Mouse (Mus musculus): ENCODE measurements around the gene Hps5. TPM values are rescaled to one million over a fixed set of nuclear protein-coding genes. Genes with fewer than 3 reads are reported as not detected.
"Not testable (repeated sequence)": the region's sequence is repeated elsewhere in the genome, so short reads cannot be mapped to it uniquely, and the experiment has no call there.

Hps5 gene
- polyA plus RNA-seq, 1 experiment: 0.09 TPM

DNA sequence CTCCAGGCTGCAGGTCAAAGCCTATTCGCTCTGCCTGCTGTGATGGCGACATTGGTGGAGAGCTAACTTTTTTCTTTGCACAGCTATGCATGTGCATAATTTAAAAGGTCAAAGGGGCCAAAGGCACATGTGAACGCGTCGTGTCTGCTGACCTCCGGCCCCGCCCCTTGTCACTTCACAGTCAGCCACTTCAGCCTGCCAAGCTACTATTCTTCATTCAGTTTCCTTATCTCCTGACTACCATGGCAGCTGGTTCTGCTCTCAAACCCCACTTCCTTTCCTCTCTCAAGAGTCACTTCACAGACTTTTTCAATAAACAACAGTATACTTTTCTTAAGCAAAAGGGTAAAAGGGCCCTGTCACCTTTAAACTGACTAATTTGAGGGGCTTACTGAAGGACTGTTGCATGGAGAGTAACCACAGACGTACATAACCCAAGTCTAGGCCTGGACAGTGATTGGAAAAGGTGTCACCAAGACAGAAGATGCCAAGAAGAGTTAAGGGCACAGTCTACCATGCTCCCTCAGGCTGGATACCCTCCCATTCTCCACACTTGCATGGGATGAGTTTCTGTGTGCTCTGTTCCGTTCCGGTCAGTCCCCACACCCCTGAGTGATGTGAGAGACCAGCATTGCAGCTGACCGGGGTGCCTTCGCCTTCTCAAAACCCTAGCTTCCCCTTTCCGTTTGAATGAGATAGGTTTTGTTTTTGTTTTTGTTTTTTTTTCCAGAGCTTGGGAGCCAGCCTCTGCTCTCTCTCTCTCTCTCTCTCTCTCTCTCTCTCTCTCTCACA, 35.1 kb upstream of the Hps5 start:
- Histone ChIP-seq H3K9me3 (ENCODE audit: control insufficient read depth, low read length) (no peaks in the 10 kb centered on the region), H3K4me1 (ENCODE audit: control insufficient read depth) (peaks cover 36% of the 10 kb centered on the region), H3K27me3 (ENCODE audit: control insufficient read depth) (no peaks in the 10 kb centered on the region), H3K4me3 (replicated peaks) (no peak overlapping the region), H3K36me3 (ENCODE audit: control insufficient read depth) (no peaks in the 10 kb centered on the region)
- no peak for TF ChIP-seq GATA1 (IDR thresholded peaks at IDR 0.05; ENCODE audit: low read length)
- TF ChIP-seq TAL1 (IDR thresholded peaks at IDR 0.05; ENCODE audit: low read length): no peak

DNA sequence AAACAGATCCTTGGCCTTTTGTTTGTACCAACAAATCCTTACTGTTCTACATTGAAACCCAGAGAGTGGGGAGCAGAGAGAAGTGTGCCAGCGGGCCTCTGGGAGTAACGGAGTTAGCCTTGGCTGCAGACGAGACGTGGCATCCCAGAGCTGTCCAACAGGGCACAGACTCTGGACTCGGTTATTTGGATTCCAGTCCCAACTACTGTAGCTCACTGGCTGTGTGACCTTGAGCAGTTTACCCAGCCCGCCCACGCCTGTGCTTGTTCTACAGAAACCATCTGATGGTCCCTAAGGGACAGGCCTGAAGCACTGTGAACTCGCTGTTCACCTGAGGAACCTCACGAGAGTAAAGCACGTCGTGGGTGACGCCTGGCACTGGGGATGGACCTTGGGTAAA, 34.0 kb upstream of the Hps5 start:
- H3K27me3 ChIP-seq (ENCODE audit: control insufficient read depth): no peaks in the 10 kb centered on the region
- no peaks in the 10 kb centered on the region for H3K9me3 ChIP-seq (ENCODE audit: control insufficient read depth, low read length)
- no peaks in the 10 kb centered on the region for H3K36me3 ChIP-seq (ENCODE audit: control insufficient read depth)
- H3K4me3 ChIP-seq (replicated peaks): no peak overlapping the region
- no peak for TF ChIP-seq GATA1 (IDR thresholded peaks at IDR 0.05; ENCODE audit: low read length)
- no peak for TF ChIP-seq TAL1 (IDR thresholded peaks at IDR 0.05; ENCODE audit: low read length)
- peaks cover 36% of the 10 kb centered on the region for H3K4me1 ChIP-seq (ENCODE audit: control insufficient read depth)

DNA sequence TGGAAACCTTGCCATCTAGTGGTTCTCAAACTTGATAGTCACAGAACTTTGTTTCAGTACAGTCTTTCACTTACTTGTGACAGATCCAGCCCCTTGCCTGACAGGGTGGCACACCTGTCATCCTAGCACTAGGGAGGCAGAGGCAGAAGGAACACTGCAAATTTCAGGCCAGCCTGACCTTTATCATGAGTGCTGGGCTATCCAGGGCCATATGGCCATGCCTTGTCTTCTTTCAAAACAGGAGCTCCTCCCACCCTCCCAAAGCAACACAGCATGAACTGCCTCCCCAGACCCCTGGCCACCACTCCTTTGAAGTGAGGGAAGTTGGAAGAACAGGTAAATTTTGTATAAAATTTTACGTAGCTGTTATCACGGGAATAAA, 31.9 kb upstream of the Hps5 start:
- H3K27me3 ChIP-seq (ENCODE audit: control insufficient read depth): no peaks in the 10 kb centered on the region
- H3K4me1 ChIP-seq (ENCODE audit: control insufficient read depth): peaks cover 22% of the 10 kb centered on the region
- no peak for TF ChIP-seq TAL1 (IDR thresholded peaks at IDR 0.05; ENCODE audit: low read length)
- no peak for TF ChIP-seq GATA1 (IDR thresholded peaks at IDR 0.05; ENCODE audit: low read length)
- H3K9me3 ChIP-seq (ENCODE audit: control insufficient read depth, low read length): no peaks in the 10 kb centered on the region
- H3K4me3 ChIP-seq (replicated peaks): no peak overlapping the region
- peaks cover 15% of the 10 kb centered on the region for H3K36me3 ChIP-seq (ENCODE audit: control insufficient read depth)

DNA sequence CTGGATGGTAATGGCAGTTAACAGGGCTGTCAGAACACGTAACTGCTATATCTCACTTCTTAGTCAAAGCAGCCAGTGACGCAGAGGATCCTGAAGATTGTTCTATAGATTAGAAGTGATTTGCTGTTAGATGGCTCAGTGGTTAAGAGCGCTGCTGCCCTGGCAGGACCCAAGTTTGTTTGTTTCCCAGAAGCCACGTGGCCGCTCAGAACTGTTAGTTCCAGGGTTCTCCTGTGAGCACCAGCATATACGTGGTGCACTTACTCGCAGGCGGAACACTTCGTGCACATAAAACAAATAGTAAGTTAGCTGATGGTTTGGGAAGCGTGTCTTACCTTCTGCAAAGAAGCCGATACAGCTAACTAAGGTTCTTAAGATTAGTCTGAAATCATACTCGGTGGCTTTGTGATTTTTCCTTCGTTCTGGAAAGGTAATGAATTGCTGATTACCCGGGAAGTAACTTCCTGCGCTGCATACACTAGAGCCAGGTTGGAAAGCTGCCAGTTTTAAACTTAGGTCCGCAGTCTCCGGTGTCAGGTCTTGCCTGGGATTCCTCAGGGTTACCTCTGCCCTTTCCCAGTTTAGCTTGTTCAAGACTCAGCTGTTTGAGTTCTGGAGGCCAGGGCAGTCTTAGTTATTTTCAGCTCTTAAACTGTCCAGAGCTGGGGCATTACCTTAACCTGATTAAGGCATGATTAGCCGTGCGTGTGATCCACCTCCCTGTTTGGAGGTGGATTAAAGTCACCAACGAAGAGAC, 31.4 kb upstream of the Hps5 start:
- Histone ChIP-seq H3K9me3 (ENCODE audit: control insufficient read depth, low read length) (no peaks in the 10 kb centered on the region), H3K4me1 (ENCODE audit: control insufficient read depth) (peaks cover 17% of the 10 kb centered on the region), H3K4me3 (replicated peaks) (no peak overlapping the region), H3K36me3 (ENCODE audit: control insufficient read depth) (peaks cover 21% of the 10 kb centered on the region), H3K27me3 (ENCODE audit: control insufficient read depth) (no peaks in the 10 kb centered on the region)
- TF ChIP-seq GATA1 (IDR thresholded peaks at IDR 0.05; ENCODE audit: low read length) (no peak), TAL1 (IDR thresholded peaks at IDR 0.05; ENCODE audit: low read length) (no peak)

DNA sequence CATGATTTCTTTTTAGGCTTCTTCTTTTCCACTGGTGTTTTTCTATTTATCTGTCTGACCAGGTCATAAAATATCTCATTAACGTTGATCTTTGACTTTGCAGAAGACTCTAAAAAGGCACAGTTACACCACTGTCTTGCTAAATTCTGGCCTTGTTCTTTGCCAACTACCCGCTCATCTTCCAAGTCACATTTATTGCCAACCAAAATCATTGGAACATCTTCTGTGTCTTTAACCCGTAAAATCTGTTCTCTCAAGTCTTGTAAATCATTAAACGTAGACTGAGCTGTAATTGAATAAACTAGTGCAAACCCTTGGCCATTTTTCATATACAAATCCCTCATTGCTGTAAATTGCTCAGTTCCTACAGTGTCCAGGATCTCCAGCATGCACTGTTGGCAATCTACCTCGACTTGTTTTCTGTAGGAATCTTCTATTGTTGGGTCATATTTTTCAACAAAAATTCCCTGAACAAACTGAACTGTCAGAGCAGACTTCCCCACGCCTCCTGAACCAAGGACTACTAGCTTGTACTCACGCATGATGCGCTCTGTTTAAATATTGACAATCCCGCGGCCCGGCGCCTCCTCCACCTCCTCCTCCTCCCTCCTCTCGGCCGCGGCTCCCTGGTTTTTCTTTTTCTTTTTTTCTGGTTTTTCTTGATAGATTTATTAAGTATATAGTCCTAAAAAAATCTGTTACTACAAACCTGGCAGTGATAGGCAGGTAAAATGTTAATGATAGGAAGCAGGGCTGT, 25.2 kb upstream of the Hps5 start:
- not testable (repeated sequence) for H3K9me3 ChIP-seq (ENCODE audit: control insufficient read depth, low read length); H3K4me1 ChIP-seq (ENCODE audit: control insufficient read depth); H3K27me3 ChIP-seq (ENCODE audit: control insufficient read depth); H3K4me3 ChIP-seq (replicated peaks)
- peaks cover 72% of the 10 kb centered on the region for H3K36me3 ChIP-seq (ENCODE audit: control insufficient read depth)

DNA sequence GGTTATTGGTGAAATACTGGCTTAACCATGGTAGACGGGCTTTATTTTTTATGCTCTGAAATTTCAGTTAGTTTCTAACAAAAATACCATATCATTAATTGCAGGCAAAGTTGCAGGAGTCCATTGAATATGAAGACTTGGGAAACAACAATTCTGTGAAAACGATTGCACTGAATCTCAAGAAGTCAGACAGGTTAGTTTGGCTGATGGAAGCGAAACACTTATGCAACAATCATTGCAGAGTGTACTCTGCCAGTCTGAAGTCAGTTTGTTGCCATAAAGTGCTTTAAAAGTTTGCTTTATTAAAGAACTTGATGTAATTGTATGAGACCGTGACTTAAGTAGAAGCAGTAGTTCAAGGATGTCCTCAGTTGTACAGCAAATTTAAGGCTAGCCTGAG, 18.1 kb upstream of the Hps5 start:
- H3K36me3 ChIP-seq (ENCODE audit: control insufficient read depth): peaks cover 91% of the 10 kb centered on the region
- no peaks in the 10 kb centered on the region for H3K9me3 ChIP-seq (ENCODE audit: control insufficient read depth, low read length)
- TF ChIP-seq TAL1 (IDR thresholded peaks at IDR 0.05; ENCODE audit: low read length) (no peak), GATA1 (IDR thresholded peaks at IDR 0.05; ENCODE audit: low read length) (no peak)
- no peaks in the 10 kb centered on the region for H3K4me1 ChIP-seq (ENCODE audit: control insufficient read depth)
- no peak overlapping the region for H3K4me3 ChIP-seq (replicated peaks)
- H3K27me3 ChIP-seq (ENCODE audit: control insufficient read depth): no peaks in the 10 kb centered on the region

DNA sequence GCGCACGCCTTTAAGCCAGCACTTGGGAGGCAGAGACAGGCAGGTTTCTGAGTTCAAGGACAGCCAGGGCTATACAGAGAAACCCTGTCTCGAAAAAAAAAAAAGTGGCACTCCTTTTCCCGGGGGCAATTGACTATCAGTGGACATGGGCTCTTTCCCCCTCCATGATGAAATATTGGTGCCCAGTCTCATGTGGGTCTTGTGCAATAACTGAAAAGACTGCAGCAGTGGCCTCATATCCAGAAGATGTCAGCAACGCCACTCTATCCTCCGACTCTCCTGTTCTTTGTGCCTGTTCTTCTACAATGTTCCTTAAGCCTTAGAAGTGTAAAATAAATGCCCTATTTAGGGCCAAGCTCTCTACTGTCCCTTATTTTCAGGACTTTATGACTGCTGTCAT, 14.5 kb upstream of the Hps5 start:
- no peak for TF ChIP-seq TAL1 (IDR thresholded peaks at IDR 0.05; ENCODE audit: low read length)
- no peak for TF ChIP-seq GATA1 (IDR thresholded peaks at IDR 0.05; ENCODE audit: low read length)
- Histone ChIP-seq H3K4me1 (ENCODE audit: control insufficient read depth) (no peaks in the 10 kb centered on the region), H3K27me3 (ENCODE audit: control insufficient read depth) (no peaks in the 10 kb centered on the region), H3K9me3 (ENCODE audit: control insufficient read depth, low read length) (no peaks in the 10 kb centered on the region), H3K4me3 (replicated peaks) (no peak overlapping the region), H3K36me3 (ENCODE audit: control insufficient read depth) (peaks cover 89% of the 10 kb centered on the region)

DNA sequence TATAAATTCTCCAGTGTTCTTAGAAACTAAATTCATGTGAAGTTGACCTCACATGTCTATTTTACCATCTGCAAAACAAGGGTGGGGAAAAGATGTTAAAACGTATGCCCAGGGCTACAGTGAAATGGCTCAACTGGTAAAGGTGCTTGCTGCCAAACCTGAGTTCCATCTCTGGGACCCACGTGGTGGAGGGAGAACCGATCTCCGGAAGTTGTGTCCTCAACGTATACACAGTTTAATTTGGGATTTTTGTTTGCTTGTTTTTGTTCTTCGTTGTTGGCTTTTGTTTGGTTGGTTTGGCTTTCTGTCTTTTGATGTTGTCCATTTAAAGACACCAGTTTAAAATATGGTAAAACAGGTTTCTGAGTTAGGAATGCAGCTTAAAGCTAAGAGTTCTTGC, 915 bp upstream of the Hps5 start:
- Histone ChIP-seq H3K36me3 (ENCODE audit: control insufficient read depth) (peaks cover 30% of the 10 kb centered on the region), H3K4me3 (replicated peaks) (peak overlapping the region; percentile 70), H3K9me3 (ENCODE audit: control insufficient read depth, low read length) (no peaks in the 10 kb centered on the region), H3K27me3 (ENCODE audit: control insufficient read depth) (no peaks in the 10 kb centered on the region), H3K4me1 (ENCODE audit: control insufficient read depth) (peaks cover 32% of the 10 kb centered on the region)
- TF ChIP-seq TAL1 (IDR thresholded peaks at IDR 0.05; ENCODE audit: low read length) (no peak), GATA1 (IDR thresholded peaks at IDR 0.05; ENCODE audit: low read length) (no peak)

DNA sequence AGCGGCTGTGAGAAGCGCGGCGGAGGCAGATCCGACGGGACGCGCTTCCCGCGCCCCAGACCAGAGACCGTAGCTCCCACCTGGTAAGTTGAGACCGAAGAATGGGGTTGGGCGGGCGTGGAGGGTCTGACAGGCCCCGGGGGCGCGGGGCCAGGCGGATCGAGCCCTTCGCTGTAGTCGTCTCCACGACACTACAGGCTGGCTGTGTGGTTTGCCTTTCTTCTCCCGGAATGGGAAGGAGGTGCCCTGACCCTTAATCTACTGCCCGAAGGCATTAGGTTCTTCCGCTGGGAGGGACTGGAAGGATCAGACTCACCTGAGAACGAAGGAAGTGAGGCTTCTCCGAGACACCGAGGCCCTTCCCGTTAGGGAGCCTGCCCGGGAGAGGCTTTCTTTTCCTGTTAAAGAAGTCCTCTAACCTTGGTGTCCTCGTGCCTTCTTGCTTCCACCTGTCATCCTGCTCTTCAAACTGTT, 379 bp upstream of the Hps5 start:
- TF ChIP-seq TAL1 (IDR thresholded peaks at IDR 0.05; ENCODE audit: low read length) (no peak), GATA1 (IDR thresholded peaks at IDR 0.05; ENCODE audit: low read length) (no peak)
- Histone ChIP-seq H3K4me3 (replicated peaks) (peak overlapping the region; percentile 70), H3K27me3 (ENCODE audit: control insufficient read depth) (no peaks in the 10 kb centered on the region), H3K36me3 (ENCODE audit: control insufficient read depth) (peaks cover 25% of the 10 kb centered on the region), H3K4me1 (ENCODE audit: control insufficient read depth) (peaks cover 35% of the 10 kb centered on the region), H3K9me3 (ENCODE audit: control insufficient read depth, low read length) (no peaks in the 10 kb centered on the region)
